Mouse (Mus musculus): ENCODE measurements around the gene Rasgef1b.

DNA sequence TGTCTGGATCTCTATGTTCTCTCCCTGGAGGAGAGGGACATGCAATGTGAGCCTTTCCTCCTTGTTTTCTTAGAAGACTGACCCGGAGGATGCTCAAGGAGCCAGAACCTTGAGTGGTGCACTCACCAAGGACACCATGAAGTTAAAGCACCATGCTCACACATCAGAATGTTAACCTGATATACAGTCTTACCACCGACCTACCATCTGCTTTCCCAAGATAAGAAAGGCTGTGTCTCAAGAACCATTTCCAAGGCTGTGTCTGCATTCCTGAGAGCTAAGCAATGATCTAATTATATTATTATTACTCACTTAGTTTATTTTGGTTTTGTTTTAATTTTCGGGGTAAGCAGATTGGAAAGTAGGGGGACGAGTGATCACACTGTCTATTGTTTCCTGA lies 203.2 kb downstream of the Rasgef1b start:
- TF ChIP-seq POLR2A (IDR thresholded peaks at IDR 0.05; ENCODE audit: insufficient read length, low read depth): no peak
- no peak for TF ChIP-seq POLR2AphosphoS2 (IDR thresholded peaks at IDR 0.05; ENCODE audit: insufficient read length, low read depth)
- TF ChIP-seq USF1 (IDR thresholded peaks at IDR 0.05; ENCODE audit: low read depth): no peak
- no peak for TF ChIP-seq MAX (IDR thresholded peaks at IDR 0.05; ENCODE audit: low read depth)
- no peak for TF ChIP-seq E2F4 (IDR thresholded peaks at IDR 0.05; ENCODE audit: insufficient read depth)
- no peak for TF ChIP-seq TCF12 (IDR thresholded peaks at IDR 0.05; ENCODE audit: insufficient read depth, poor library complexity, severe bottlenecking)
- no peak for TF ChIP-seq CEBPB (IDR thresholded peaks at IDR 0.05; ENCODE audit: insufficient read depth, poor library complexity, severe bottlenecking)
- TF ChIP-seq MYOD1 (IDR thresholded peaks at IDR 0.05; ENCODE audit: control insufficient read depth in 1 of 3, insufficient read length in 2 of 3, low read depth in 2 of 3): no peak
